17 mouse cellular contexts compared by ENCODE assay signal in genomic region chr3:108011558-108011957, GRCm38 (mm10). TPM values are rescaled to one million over a fixed set of nuclear protein-coding genes. Genes with fewer than 3 reads are reported as not detected.
DNase-seq lines count a peak whose midpoint lies in the region; ATAC-seq and TF ChIP-seq lines count a peak whose summit lies in the region.
"Had no signal": no experiment of that assay in that cellular context is flagged by ENCODE, and none has a peak within 500 bp of the region (broad histone marks: within the 10 kb centered on the region; RNA-seq: fewer than 3 reads in every experiment).

No protein-coding gene starts in this region.

- TF ChIP-seq CTCF in midbrain, postnatal 0 days (IDR thresholded peaks at IDR 0.05), result no peak

- no peaks in the 10 kb centered on the region for H3K36me3 ChIP-seq in hindbrain, embryonic 12.5 days
- H3K36me3 ChIP-seq in midbrain, postnatal 0 days (ENCODE audit: insufficient read depth, low read length), result no peaks in the 10 kb centered on the region
- H3K36me3 ChIP-seq in liver, embryonic 11.5 days (ENCODE audit: control insufficient read depth, insufficient read depth, low read length), result no peaks in the 10 kb centered on the region
- H3K36me3 ChIP-seq: G1E had no signal

- no peak overlapping the region for H3K27ac ChIP-seq in hindbrain, embryonic 12.5 days
- H3K27ac ChIP-seq in midbrain, postnatal 0 days (ENCODE audit: low read depth, low read length), result no peak overlapping the region
- H3K27ac ChIP-seq in liver, embryonic 11.5 days (ENCODE audit: low read depth, low read length), result no peak overlapping the region
- H3K27ac ChIP-seq: liver, embryonic 14.5 days had no signal

- H3K27me3 ChIP-seq in hindbrain, embryonic 12.5 days, result no peaks in the 10 kb centered on the region
- no peaks in the 10 kb centered on the region for H3K27me3 ChIP-seq in midbrain, postnatal 0 days (ENCODE audit: insufficient read depth, low read length)
- no peaks in the 10 kb centered on the region for H3K27me3 ChIP-seq in liver, embryonic 11.5 days (replicated peaks; ENCODE audit: control insufficient read depth, insufficient read depth, low read length)

- H3K9ac ChIP-seq in hindbrain, embryonic 12.5 days, result no peak overlapping the region
- no peak overlapping the region for H3K9ac ChIP-seq in midbrain, postnatal 0 days (replicated peaks; ENCODE audit: low read length, poor library complexity, severe bottlenecking)
- no peak overlapping the region for H3K9ac ChIP-seq in liver, embryonic 11.5 days (ENCODE audit: low read depth, low read length)
- H3K9ac ChIP-seq: liver, embryonic 14.5 days had no signal

- peaks cover 3% of the 10 kb centered on the region; the same call in 1 of the 2 replicates for H3K4me1 ChIP-seq in hindbrain, embryonic 12.5 days
- no peaks in the 10 kb centered on the region; the same call in 1 of the 2 replicates for H3K4me1 ChIP-seq in midbrain, postnatal 0 days (ENCODE audit: insufficient read depth, low read length)
- H3K4me1 ChIP-seq in liver, embryonic 11.5 days (replicated peaks; ENCODE audit: control insufficient read depth, insufficient read depth, low read length), result no peaks in the 10 kb centered on the region; the same call in 1 of the 2 replicates

- no peak overlapping the region for H3K4me2 ChIP-seq in hindbrain, embryonic 12.5 days (replicated peaks)
- H3K4me2 ChIP-seq in midbrain, postnatal 0 days (ENCODE audit: low read depth, low read length, poor library complexity, severe bottlenecking), result no peak overlapping the region
- H3K4me2 ChIP-seq in liver, embryonic 11.5 days, result no peak overlapping the region

- 35% methylated on average over 3 of the region's 3 CpGs for WGBS in hindbrain, embryonic 12.5 days
- WGBS in midbrain, postnatal 0 days, result 15% methylated on average over 3 of the region's 3 CpGs
- 76% methylated on average over 3 of the region's 3 CpGs for WGBS in liver, embryonic 11.5 days

- peak; percentile 86 for DNase-seq in heart, adult 11 months
- no peak for DNase-seq in heart, adult 8-10 months (ENCODE audit: low spot score)
- DNase-seq in ZHBTc4 (ENCODE audit: low read depth, low spot score), result peak; percentile 20
- peak; percentile 74 for DNase-seq in midbrain, postnatal 0 days (ENCODE audit: low spot score)
- no peak for DNase-seq in adrenal gland, adult 2 months
- no peak for DNase-seq in liver, embryonic 11.5 days (ENCODE audit: low spot score)
- DNase-seq in spleen, postnatal 10 days (ENCODE audit: low spot score in 2 of 2), result no peak
- DNase-seq: B cell, adult 2 months; cerebellum, postnatal 25 days; heart, postnatal 4 days; kidney, adult 8-10 months; thymus, postnatal 4 days had no signal

- peak; percentile 53 for ATAC-seq in hindbrain, embryonic 12.5 days (ENCODE audit: low FRiP score)
- ATAC-seq in midbrain, postnatal 0 days (ENCODE audit: low FRiP score), result 0 out of 2 replicates have a peak, but pooled peaks have one; percentile 28
- ATAC-seq in liver, embryonic 11.5 days (replicated peaks; ENCODE audit: low FRiP score), result no peak

- no peaks in the 10 kb centered on the region for H3K9me3 ChIP-seq in hindbrain, embryonic 12.5 days (replicated peaks)
- no peaks in the 10 kb centered on the region for H3K9me3 ChIP-seq in midbrain, postnatal 0 days (ENCODE audit: low read length)
- no peaks in the 10 kb centered on the region for H3K9me3 ChIP-seq in liver, embryonic 11.5 days (ENCODE audit: control insufficient read depth, low read length)
- H3K9me3 ChIP-seq: G1E had no signal

- H3K4me3 ChIP-seq in hindbrain, embryonic 12.5 days, result no peak overlapping the region
- H3K4me3 ChIP-seq in midbrain, postnatal 0 days (ENCODE audit: low read depth, low read length), result no peak overlapping the region
- H3K4me3 ChIP-seq in liver, embryonic 11.5 days (ENCODE audit: low read depth, low read length), result no peak overlapping the region

RNA-seq across cellular contexts. Expression of gene Gstm1, which starts 6.2 kb away (rescaled TPM):
- 100 to 1,000 TPM; 385 to 498 (median 396) TPM for total RNA-seq in heart, adult 8-10 months (2022)
- polyA plus RNA-seq in hindbrain, embryonic 12.5 days (2016; fragmentation: Nextera tagmentation; extraction: Ambion mirVana), result 24.1 and 26.8 TPM in 2 replicates
- total RNA-seq in midbrain, postnatal 0 days (2014; rRNA removed), result 105 and 142 TPM in 2 replicates
- 293 and 371 TPM in 2 replicates for polyA plus RNA-seq in midbrain, postnatal 0 days (2015; fragmentation: Nextera tagmentation; extraction: Ambion mirVana)
- total RNA-seq in adrenal gland, adult 2 months (2021), result 100 to 1,000 TPM; 463 to 520 TPM
- 1,201 and 1,446 TPM in 2 replicates for polyA plus RNA-seq in adrenal gland, adult 2 months (2012; rRNA removed)
- 244 and 267 TPM in 2 replicates for polyA plus RNA-seq in liver, embryonic 11.5 days (2014; fragmentation: Nextera tagmentation; extraction: Ambion mirVana)
- total RNA-seq: G1E had no signal

RNA-seq across cellular contexts. Expression of gene Gstm2, which starts 25.3 kb away (rescaled TPM):
- 100 to 1,000 TPM; 237 to 300 (median 263) TPM for total RNA-seq in heart, adult 8-10 months (2022)
- 23.3 and 23.4 TPM in 2 replicates for polyA plus RNA-seq in hindbrain, embryonic 12.5 days (2016; fragmentation: Nextera tagmentation; extraction: Ambion mirVana)
- total RNA-seq in midbrain, postnatal 0 days (2014; rRNA removed), result 8.5 and 10.2 TPM in 2 replicates
- polyA plus RNA-seq in midbrain, postnatal 0 days (2015; fragmentation: Nextera tagmentation; extraction: Ambion mirVana), result 13.0 and 14.8 TPM in 2 replicates
- 100 to 1,000 TPM; 231 to 239 TPM for total RNA-seq in adrenal gland, adult 2 months (2021)
- polyA plus RNA-seq in adrenal gland, adult 2 months (2012; rRNA removed), result 133 and 141 TPM in 2 replicates
- 16.7 and 18.2 TPM in 2 replicates for polyA plus RNA-seq in liver, embryonic 11.5 days (2014; fragmentation: Nextera tagmentation; extraction: Ambion mirVana)
- total RNA-seq: G1E had no signal
- polyA plus RNA-seq: G1E had no signal

RNA-seq across cellular contexts. Expression of gene Gstm4, which starts 33.1 kb away (rescaled TPM):
- total RNA-seq in heart, adult 8-10 months (2022), result 10 to 100 TPM; 12.6 to 14.4 (median 13.3) TPM
- polyA plus RNA-seq in hindbrain, embryonic 12.5 days (2016; fragmentation: Nextera tagmentation; extraction: Ambion mirVana), result 12.1 and 12.5 TPM in 2 replicates
- total RNA-seq in midbrain, postnatal 0 days (2014; rRNA removed), result 4.1 and 4.5 TPM in 2 replicates
- polyA plus RNA-seq in midbrain, postnatal 0 days (2015; fragmentation: Nextera tagmentation; extraction: Ambion mirVana), result 25.6 and 25.9 TPM in 2 replicates
- 10 to 100 TPM; 16.8 to 19.7 TPM for total RNA-seq in adrenal gland, adult 2 months (2021)
- 13.4 and 14.8 TPM in 2 replicates for polyA plus RNA-seq in adrenal gland, adult 2 months (2012; rRNA removed)
- polyA plus RNA-seq in liver, embryonic 11.5 days (2014; fragmentation: Nextera tagmentation; extraction: Ambion mirVana), result 21.2 and 22.8 TPM in 2 replicates
- total RNA-seq: G1E had no signal
- polyA plus RNA-seq: G1E had no signal

RNA-seq across cellular contexts. Expression of gene Gstm3, which starts 42.5 kb away (rescaled TPM):
- not detected for total RNA-seq in heart, adult 8-10 months (2022)
- not detected in 2 replicates for polyA plus RNA-seq in hindbrain, embryonic 12.5 days (2016; fragmentation: Nextera tagmentation; extraction: Ambion mirVana)
- total RNA-seq in midbrain, postnatal 0 days (2014; rRNA removed), result not detected in 2 replicates
- polyA plus RNA-seq in midbrain, postnatal 0 days (2015; fragmentation: Nextera tagmentation; extraction: Ambion mirVana), result not detected in 2 replicates
- total RNA-seq in adrenal gland, adult 2 months (2021), result not detected
- 0.58 and 0.62 TPM in 2 replicates for polyA plus RNA-seq in adrenal gland, adult 2 months (2012; rRNA removed)
- polyA plus RNA-seq in liver, embryonic 11.5 days (2014; fragmentation: Nextera tagmentation; extraction: Ambion mirVana), result 7.5 and 7.7 TPM in 2 replicates
- total RNA-seq: G1E; gastrocnemius, adult 18-20 months; heart, postnatal 4 days; left cerebral cortex, postnatal 14 days had no signal
- polyA plus RNA-seq: G1E had no signal

Comparison
In these comparisons a context has a peak if more than half of its experiments do, and no peak if none do; other contexts are left out.
1. DNase-seq: peak in heart, adult 11 months (single experiment), ZHBTc4 (single experiment) and midbrain, postnatal 0 days (single experiment); none in heart, adult 8-10 months (single experiment), adrenal gland, adult 2 months (single experiment), liver, embryonic 11.5 days (single experiment) and spleen, postnatal 10 days (0 of 2).